Mouse (Mus musculus): ENCODE data around the gene Hs6st1. TPM values are rescaled to one million over a fixed set of nuclear protein-coding genes. Genes with fewer than 3 reads are reported as not detected.

Gene Hs6st1
- polyA plus RNA-seq, 1 experiment from 2014 or later = 4.8 TPM

- WGBS = 79% methylated on average over 2 of the region's 2 CpGs
These were observed 4.6 kb upstream of the Hs6st1 start for GRCm38 (mm10) chr1:36063641-36063955.

DNA sequence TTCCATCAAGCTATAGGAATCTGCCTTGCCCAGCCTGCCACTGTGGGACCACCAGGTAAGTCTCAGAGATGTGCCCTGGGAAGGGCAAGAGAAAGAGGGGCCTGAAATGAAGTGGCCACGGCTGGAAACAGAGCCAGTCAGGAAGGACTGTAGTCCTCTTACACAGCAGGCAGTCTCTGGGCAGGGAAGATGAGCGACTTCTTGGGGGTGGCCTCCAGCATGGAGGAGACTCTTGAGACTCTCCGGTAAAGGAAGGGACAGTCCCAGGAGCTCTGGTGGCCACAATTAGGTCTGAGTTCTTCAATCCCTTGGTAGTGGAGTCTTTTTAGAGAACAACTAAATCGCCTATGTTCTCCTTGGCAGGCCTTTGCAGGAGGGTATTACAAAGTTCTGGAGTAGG lies 4.0 kb upstream of the Hs6st1 start:
- Histone ChIP-seq H3K9me3 (replicated peaks; ENCODE audit: control insufficient read depth, low read length) (no peaks in the 10 kb centered on the region), H3K4me1 (ENCODE audit: control insufficient read depth, insufficient read depth, low read length) (peaks cover 28% of the 10 kb centered on the region), H3K36me3 (ENCODE audit: control insufficient read depth, insufficient read depth, low read length) (no peaks in the 10 kb centered on the region), H3K4me2 (ENCODE audit: low read depth, low read length) (peak overlapping the region; percentile 54), H3K27ac (ENCODE audit: low read length) (no peak overlapping the region), H3K27me3 (ENCODE audit: control insufficient read depth, insufficient read depth, low read length) (no peaks in the 10 kb centered on the region), H3K9ac (ENCODE audit: low read length) (peak overlapping the region; percentile 62), H3K4me3 (replicated peaks; ENCODE audit: low read length) (no peak overlapping the region)
- no peak for ATAC-seq (ENCODE audit: insufficient read depth, low FRiP score)
- 53% methylated on average over 4 of the region's 4 CpGs for WGBS

More at GRCm38 (mm10) chr1:36063641-36063955, 4.6 kb upstream of the Hs6st1 start:
- H3K27me3 ChIP-seq (ENCODE audit: control insufficient read depth, insufficient read depth, low read length) = no peaks in the 10 kb centered on the region
- no peak overlapping the region for H3K9ac ChIP-seq (ENCODE audit: low read length)
- no peaks in the 10 kb centered on the region for H3K36me3 ChIP-seq (ENCODE audit: control insufficient read depth, insufficient read depth, low read length)
- no peaks in the 10 kb centered on the region for H3K9me3 ChIP-seq (replicated peaks; ENCODE audit: control insufficient read depth, low read length)
- no peak overlapping the region for H3K4me2 ChIP-seq (ENCODE audit: low read depth, low read length)
- no peak for ATAC-seq (ENCODE audit: insufficient read depth, low FRiP score)
- H3K27ac ChIP-seq (ENCODE audit: low read length) = no peak overlapping the region
- H3K4me3 ChIP-seq (replicated peaks; ENCODE audit: low read length) = no peak overlapping the region
- peaks cover 25% of the 10 kb centered on the region for H3K4me1 ChIP-seq (ENCODE audit: control insufficient read depth, insufficient read depth, low read length)

- peak overlapping the region; percentile 68 for H3K9ac ChIP-seq (ENCODE audit: low read length)
- peak; percentile 45; the same call in 1 of the 2 replicates for ATAC-seq (ENCODE audit: insufficient read depth, low FRiP score)
- peak overlapping the region; percentile 29 for H3K4me3 ChIP-seq (replicated peaks; ENCODE audit: low read length)
- no peaks in the 10 kb centered on the region for H3K36me3 ChIP-seq (ENCODE audit: control insufficient read depth, insufficient read depth, low read length)
- peaks cover 35% of the 10 kb centered on the region for H3K4me1 ChIP-seq (ENCODE audit: control insufficient read depth, insufficient read depth, low read length)
- under 1% methylated on average over 24 of the region's 24 CpGs for WGBS
- no peaks in the 10 kb centered on the region for H3K27me3 ChIP-seq (ENCODE audit: control insufficient read depth, insufficient read depth, low read length)
- peak overlapping the region; percentile 36 for H3K27ac ChIP-seq (ENCODE audit: low read length)
- H3K9me3 ChIP-seq (replicated peaks; ENCODE audit: control insufficient read depth, low read length) = no peaks in the 10 kb centered on the region
- H3K4me2 ChIP-seq (ENCODE audit: low read depth, low read length) = peak overlapping the region; percentile 54
These were observed 3.1 kb upstream of the Hs6st1 start for GRCm38 (mm10) chr1:36064861-36065760.

- H3K4me1 ChIP-seq (ENCODE audit: control insufficient read depth, insufficient read depth, low read length) = peaks cover 38% of the 10 kb centered on the region
- H3K36me3 ChIP-seq (ENCODE audit: control insufficient read depth, insufficient read depth, low read length) = no peaks in the 10 kb centered on the region
- no peak overlapping the region for H3K4me3 ChIP-seq (replicated peaks; ENCODE audit: low read length)
- WGBS = 61% methylated on average over 9 of the region's 9 CpGs
- H3K27ac ChIP-seq (ENCODE audit: low read length) = no peak overlapping the region
- ATAC-seq (ENCODE audit: insufficient read depth, low FRiP score) = no peak
- no peaks in the 10 kb centered on the region for H3K27me3 ChIP-seq (ENCODE audit: control insufficient read depth, insufficient read depth, low read length)
- peak overlapping the region; percentile 54 for H3K4me2 ChIP-seq (ENCODE audit: low read depth, low read length)
- peak overlapping the region; percentile 68; the same call in 1 of the 2 replicates for H3K9ac ChIP-seq (ENCODE audit: low read length)
- no peaks in the 10 kb centered on the region for H3K9me3 ChIP-seq (replicated peaks; ENCODE audit: control insufficient read depth, low read length)
These were observed 2.4 kb upstream of the Hs6st1 start for GRCm38 (mm10) chr1:36065761-36066150.

DNA sequence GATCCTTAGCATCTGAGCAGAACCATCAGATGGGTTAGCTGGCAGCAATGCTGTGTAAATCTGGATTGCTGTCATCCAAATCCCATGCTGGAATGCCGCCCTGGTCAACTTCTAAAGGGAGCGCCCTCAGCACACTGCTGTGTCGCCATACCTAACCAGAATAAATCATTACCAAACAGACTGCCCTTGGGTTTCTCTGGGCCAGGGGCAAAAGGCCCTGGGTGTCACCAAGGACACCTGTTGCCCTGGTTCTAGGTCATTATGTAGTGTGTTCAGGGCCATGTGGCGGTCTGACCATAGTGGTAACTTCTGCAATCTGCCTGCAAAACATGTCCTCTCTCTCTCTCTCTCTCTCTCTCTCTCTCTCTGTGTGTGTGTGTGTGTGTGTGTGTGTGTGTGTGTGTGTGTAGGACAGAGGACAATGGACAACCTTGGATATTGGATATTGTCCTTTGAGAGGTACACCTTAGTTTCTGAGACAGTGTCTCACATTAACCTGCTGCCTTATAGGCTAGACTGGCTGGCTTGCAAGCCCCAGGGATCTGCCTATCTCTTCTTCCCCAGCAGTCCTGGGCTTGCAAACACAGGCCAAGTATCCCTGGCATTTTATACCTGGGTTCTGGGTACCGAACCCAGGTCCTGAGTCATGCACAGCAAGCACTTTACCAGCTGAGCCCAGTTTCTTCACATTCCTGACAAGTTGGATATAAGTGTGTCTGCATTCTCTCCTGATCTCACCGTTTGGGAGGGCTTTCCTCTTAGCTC lies 1.8 kb upstream of the Hs6st1 start:
- Histone ChIP-seq H3K4me2 (ENCODE audit: low read depth, low read length) (no peak overlapping the region), H3K9ac (ENCODE audit: low read length) (no peak overlapping the region), H3K27ac (ENCODE audit: low read length) (no peak overlapping the region), H3K9me3 (replicated peaks; ENCODE audit: control insufficient read depth, low read length) (no peaks in the 10 kb centered on the region), H3K4me3 (replicated peaks; ENCODE audit: low read length) (no peak overlapping the region), H3K27me3 (ENCODE audit: control insufficient read depth, insufficient read depth, low read length) (no peaks in the 10 kb centered on the region), H3K36me3 (ENCODE audit: control insufficient read depth, insufficient read depth, low read length) (no peaks in the 10 kb centered on the region), H3K4me1 (ENCODE audit: control insufficient read depth, insufficient read depth, low read length) (peaks cover 38% of the 10 kb centered on the region)
- WGBS = 86% methylated on average over 6 of the region's 6 CpGs
- no peak for ATAC-seq (ENCODE audit: insufficient read depth, low FRiP score)

DNA sequence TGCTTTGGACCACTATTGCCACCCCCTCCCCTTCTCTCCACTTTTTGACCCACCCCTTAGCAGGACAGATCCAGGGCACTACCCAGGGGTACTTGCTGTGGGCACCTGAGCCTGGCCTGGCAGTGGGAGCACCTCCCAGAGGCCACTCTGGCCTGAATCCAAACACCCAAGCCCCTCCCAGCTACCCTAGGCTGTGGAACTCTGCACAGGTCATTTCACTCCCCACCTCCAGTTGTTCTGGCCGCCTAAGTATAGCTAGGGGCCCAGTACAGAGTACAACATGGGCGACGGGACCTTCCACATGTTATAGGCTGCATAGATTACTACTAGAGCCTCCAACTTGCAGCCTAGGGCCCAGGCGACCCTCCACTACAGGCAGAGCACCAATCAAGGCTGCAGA lies 999 bp upstream of the Hs6st1 start:
- Histone ChIP-seq H3K4me1 (ENCODE audit: control insufficient read depth, insufficient read depth, low read length) (peaks cover 43% of the 10 kb centered on the region), H3K4me2 (ENCODE audit: low read depth, low read length) (no peak overlapping the region), H3K4me3 (replicated peaks; ENCODE audit: low read length) (no peak overlapping the region), H3K9me3 (replicated peaks; ENCODE audit: control insufficient read depth, low read length) (no peaks in the 10 kb centered on the region), H3K36me3 (ENCODE audit: control insufficient read depth, insufficient read depth, low read length) (no peaks in the 10 kb centered on the region), H3K27me3 (ENCODE audit: control insufficient read depth, insufficient read depth, low read length) (no peaks in the 10 kb centered on the region), H3K27ac (ENCODE audit: low read length) (no peak overlapping the region), H3K9ac (ENCODE audit: low read length) (no peak overlapping the region)
- WGBS = 82% methylated on average over 4 of the region's 4 CpGs
- ATAC-seq (ENCODE audit: insufficient read depth, low FRiP score) = no peak

DNA sequence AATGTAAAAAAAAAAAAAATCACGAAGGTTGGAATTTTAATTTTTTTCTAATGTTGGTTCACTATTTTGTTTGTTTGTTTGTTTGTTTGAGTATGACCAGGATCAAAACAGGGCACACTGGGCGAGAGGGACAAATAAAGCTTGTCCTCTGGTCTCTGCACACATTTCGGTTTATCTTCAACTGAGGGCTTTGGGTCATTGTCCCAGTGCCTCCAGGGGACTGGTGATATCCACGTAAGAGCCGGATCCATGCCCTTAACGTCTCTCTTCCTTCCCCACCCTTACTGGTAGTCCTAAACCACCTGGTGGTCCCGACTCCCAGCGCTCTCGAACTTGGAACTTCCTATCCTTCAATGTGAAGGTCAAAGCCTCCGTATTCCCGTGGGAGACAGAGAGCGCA lies 589 bp upstream of the Hs6st1 start:
- ATAC-seq (ENCODE audit: insufficient read depth, low FRiP score) = no peak
- 22% methylated on average over 12 of the region's 12 CpGs for WGBS
- H3K4me2 ChIP-seq (ENCODE audit: low read depth, low read length) = peak overlapping the region; percentile 95
- peak overlapping the region; percentile 80 for H3K4me3 ChIP-seq (replicated peaks; ENCODE audit: low read length)
- no peak overlapping the region for H3K27ac ChIP-seq (ENCODE audit: low read length)
- peak overlapping the region; percentile 71 for H3K9ac ChIP-seq (ENCODE audit: low read length)
- H3K36me3 ChIP-seq (ENCODE audit: control insufficient read depth, insufficient read depth, low read length) = no peaks in the 10 kb centered on the region
- H3K4me1 ChIP-seq (ENCODE audit: control insufficient read depth, insufficient read depth, low read length) = peaks cover 43% of the 10 kb centered on the region
- H3K9me3 ChIP-seq (replicated peaks; ENCODE audit: control insufficient read depth, low read length) = no peaks in the 10 kb centered on the region
- no peaks in the 10 kb centered on the region for H3K27me3 ChIP-seq (ENCODE audit: control insufficient read depth, insufficient read depth, low read length)

- Histone ChIP-seq H3K9ac (ENCODE audit: low read length) (peak overlapping the region; percentile 89), H3K4me2 (ENCODE audit: low read depth, low read length) (peak overlapping the region; percentile 95), H3K4me3 (replicated peaks; ENCODE audit: low read length) (peak overlapping the region; percentile 80), H3K36me3 (ENCODE audit: control insufficient read depth, insufficient read depth, low read length) (no peaks in the 10 kb centered on the region), H3K9me3 (replicated peaks; ENCODE audit: control insufficient read depth, low read length) (no peaks in the 10 kb centered on the region), H3K27ac (ENCODE audit: low read length) (peak overlapping the region; percentile 88), H3K4me1 (ENCODE audit: control insufficient read depth, insufficient read depth, low read length) (peaks cover 51% of the 10 kb centered on the region), H3K27me3 (ENCODE audit: control insufficient read depth, insufficient read depth, low read length) (no peaks in the 10 kb centered on the region)
- under 1% methylated on average over 63 of the region's 76 CpGs for WGBS
- peak; percentile 16 for ATAC-seq (ENCODE audit: insufficient read depth, low FRiP score)
These were observed 426 bp downstream of the Hs6st1 start for GRCm38 (mm10) chr1:36068531-36069120.

All from stomach, embryonic 16.5 days (tissue).